Mouse (Mus musculus): ENCODE results near the gene Lrrc40. TPM values are rescaled to one million over a fixed set of nuclear protein-coding genes. Genes with fewer than 3 reads are reported as not detected.
"Not testable (repeated sequence)": the region's sequence is repeated elsewhere in the genome, so short reads cannot be mapped to it uniquely, and the experiment has no call there.

Lrrc40 gene
- total RNA-seq, 2 experiments from 2014 or later = 9.4 to 10.7 TPM

GRCm38 (mm10) chr3:158077380-158077772, 40.9 kb downstream of the Lrrc40 start:
- DNase-seq = no peak
- intact Hi-C loops (cut with DNase I) = loop anchor here (1.0 to 10.0 kb wide), 2 partner anchors 201 to 513 kb away; partner anchors contain the start of gene Ptger3

- intact Hi-C loops (cut with DNase I) = loop anchor here (1.0 to 10.0 kb wide), 2 partner anchors 202 to 513 kb away; partner anchors contain the start of gene Ptger3
- DNase-seq = no peak
Observed at GRCm38 (mm10) chr3:158077828-158078227, 41.4 kb downstream of the Lrrc40 start.

GRCm38 (mm10) chr3:158091601-158092000, 55.1 kb downstream of the Lrrc40 start:
- intact Hi-C loops (cut with DNase I) = no loop called here
- no peak for DNase-seq

- intact Hi-C loops (cut with DNase I) = no loop called here
- DNase-seq = no peak
Observed at GRCm38 (mm10) chr3:158093919-158094318, 57.5 kb downstream of the Lrrc40 start.

GRCm38 (mm10) chr3:158102043-158102442, 65.6 kb downstream of the Lrrc40 start:
- intact Hi-C loops (cut with DNase I) = not testable (repeated sequence)

GRCm38 (mm10) chr3:158102530-158102929, 66.1 kb downstream of the Lrrc40 start:
- DNase-seq; intact Hi-C loops (cut with DNase I): not testable (repeated sequence)

More at GRCm38 (mm10) chr3:158102043-158102442, 65.6 kb downstream of the Lrrc40 start:
- DNase-seq = not testable (repeated sequence)

- no peak for DNase-seq
- intact Hi-C loops (cut with DNase I) = no loop called here
Observed at GRCm38 (mm10) chr3:158103467-158103866, 67.0 kb downstream of the Lrrc40 start.

GRCm38 (mm10) chr3:158105260-158105659, 68.8 kb downstream of the Lrrc40 start:
- no peak for DNase-seq
- intact Hi-C loops (cut with DNase I) = no loop called here

Other genes with a start within 250 kb of the Lrrc40 start
- gene Cth, start 111.6 kb upstream of the Lrrc40 start, total RNA-seq (2021) = 1 to 10 TPM; 2.8 to 5.1 TPM
- gene Ankrd13c, start 89.4 kb upstream of the Lrrc40 start, total RNA-seq (2021) = 10 to 100 TPM; 30.0 to 32.3 TPM
- gene Srsf11, start within 50 bp of the Lrrc40 start, total RNA-seq (2021) = 10 to 100 TPM; 40.4 to 45.6 TPM

Measured in heart, postnatal 36 days (tissue).